Mouse (Mus musculus): ENCODE data around the gene Tbx2. TPM values are rescaled to one million over a fixed set of nuclear protein-coding genes. Genes with fewer than 3 reads are reported as not detected.

Tbx2 gene
- polyA plus RNA-seq, 1 experiment from 2014 or later = 4.0 TPM

DNA sequence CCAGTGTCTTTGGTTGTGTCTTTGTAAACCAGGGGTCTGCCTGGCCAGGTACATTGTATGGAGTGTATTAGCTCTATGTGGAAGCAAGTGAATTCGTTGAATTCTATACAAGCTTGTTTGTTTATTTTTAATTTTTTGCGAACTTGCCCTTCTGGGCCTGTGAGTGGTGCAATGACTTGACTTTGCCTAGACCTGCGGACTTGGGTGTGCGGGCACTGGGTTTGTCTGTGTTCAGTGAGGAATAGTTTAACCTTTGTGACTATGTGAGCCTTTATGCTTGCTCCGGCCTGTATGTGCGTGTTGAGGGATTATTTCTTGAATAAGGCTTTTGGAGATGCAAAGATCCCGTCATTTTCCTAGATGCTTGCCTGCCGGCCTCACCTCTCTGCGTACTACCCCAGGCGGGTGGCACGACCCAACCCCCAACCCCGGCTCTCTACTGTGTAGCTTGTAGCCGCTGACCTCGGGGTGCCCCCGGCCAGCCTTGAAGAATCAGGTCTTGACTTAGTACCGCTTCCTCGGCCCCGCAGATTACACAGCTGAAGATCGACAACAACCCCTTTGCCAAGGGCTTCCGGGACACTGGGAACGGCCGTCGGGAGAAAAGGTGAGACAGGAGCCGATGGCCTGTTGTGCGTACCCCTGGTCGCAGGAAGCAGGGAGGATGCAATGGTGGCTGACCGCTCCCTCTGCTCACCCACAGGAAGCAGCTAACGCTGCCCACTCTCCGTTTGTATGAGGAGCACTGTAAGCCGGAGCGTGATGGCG lies 4.4 kb downstream of the Tbx2 start:
- Histone ChIP-seq H3K36me3 (ENCODE audit: control insufficient read depth, insufficient read depth, low read length) (no peaks in the 10 kb centered on the region), H3K27me3 (ENCODE audit: control insufficient read depth, insufficient read depth, low read length) (peaks cover 87% of the 10 kb centered on the region), H3K4me3 (ENCODE audit: control insufficient read depth in 1 of 2, insufficient read depth in 1 of 2, low read depth in 1 of 2, low read length in 2 of 2) (peak overlapping the region; percentile 21 to 41), H3K4me1 (ENCODE audit: control insufficient read depth in 2 of 2, insufficient read depth in 2 of 2, low read length in 2 of 2) (peaks cover 5 to 29% of the 10 kb centered on the region in 2 experiments; a peak in 3 of 4 replicates), H3K9ac (ENCODE audit: low read length) (peak overlapping the region; percentile 68), H3K9me3 (ENCODE audit: control insufficient read depth, low read length) (no peaks in the 10 kb centered on the region), H3K27ac (replicated peaks in 1 of 2; ENCODE audit: control insufficient read depth in 1 of 2, insufficient read depth in 1 of 2, low read depth in 2 of 2, low read length in 2 of 2) (no peak overlapping the region), H3K4me2 (ENCODE audit: low read length) (peak overlapping the region; percentile 71)
- 15% methylated on average over 32 of the region's 32 CpGs for WGBS
- no peak for ATAC-seq (ENCODE audit: insufficient number of reproducible peaks, insufficient read depth, low FRiP score, low read depth)

DNA sequence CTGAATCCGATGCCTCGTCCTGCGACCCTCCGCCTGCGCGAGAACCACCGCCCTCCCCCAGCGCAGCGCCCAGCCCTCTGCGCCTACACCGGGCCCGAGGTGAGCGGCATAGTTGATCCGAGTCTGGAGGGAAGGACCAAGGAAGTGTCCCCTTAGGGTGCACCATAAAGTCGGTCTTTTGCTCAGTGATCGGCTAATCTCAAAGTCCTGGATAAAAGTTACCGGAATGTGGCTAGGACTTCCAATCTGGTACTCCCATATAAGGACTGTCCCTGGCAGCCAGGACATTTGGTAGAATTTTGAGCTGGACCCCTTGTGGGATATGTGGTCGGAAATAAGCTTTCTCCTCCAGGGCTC lies 4.9 kb downstream of the Tbx2 start:
- no peak for ATAC-seq (ENCODE audit: insufficient number of reproducible peaks, insufficient read depth, low FRiP score, low read depth)
- peak overlapping the region; percentile 71 for H3K4me2 ChIP-seq (ENCODE audit: low read length)
- H3K27ac ChIP-seq (replicated peaks in 1 of 2; ENCODE audit: control insufficient read depth in 1 of 2, insufficient read depth in 1 of 2, low read depth in 2 of 2, low read length in 2 of 2) = no peak overlapping the region
- peaks cover 7 to 27% of the 10 kb centered on the region in 2 experiments; a peak in 3 of 4 replicates for H3K4me1 ChIP-seq (ENCODE audit: control insufficient read depth in 2 of 2, insufficient read depth in 2 of 2, low read length in 2 of 2)
- H3K9me3 ChIP-seq (ENCODE audit: control insufficient read depth, low read length) = no peaks in the 10 kb centered on the region
- WGBS = 3% methylated on average over 18 of the region's 18 CpGs
- H3K4me3 ChIP-seq (ENCODE audit: control insufficient read depth in 1 of 2, insufficient read depth in 1 of 2, low read depth in 1 of 2, low read length in 2 of 2) = peak overlapping the region; percentile 35 to 41
- H3K9ac ChIP-seq (ENCODE audit: low read length) = peak overlapping the region; percentile 68
- peaks cover 84% of the 10 kb centered on the region for H3K27me3 ChIP-seq (ENCODE audit: control insufficient read depth, insufficient read depth, low read length)
- no peaks in the 10 kb centered on the region for H3K36me3 ChIP-seq (ENCODE audit: control insufficient read depth, insufficient read depth, low read length)

DNA sequence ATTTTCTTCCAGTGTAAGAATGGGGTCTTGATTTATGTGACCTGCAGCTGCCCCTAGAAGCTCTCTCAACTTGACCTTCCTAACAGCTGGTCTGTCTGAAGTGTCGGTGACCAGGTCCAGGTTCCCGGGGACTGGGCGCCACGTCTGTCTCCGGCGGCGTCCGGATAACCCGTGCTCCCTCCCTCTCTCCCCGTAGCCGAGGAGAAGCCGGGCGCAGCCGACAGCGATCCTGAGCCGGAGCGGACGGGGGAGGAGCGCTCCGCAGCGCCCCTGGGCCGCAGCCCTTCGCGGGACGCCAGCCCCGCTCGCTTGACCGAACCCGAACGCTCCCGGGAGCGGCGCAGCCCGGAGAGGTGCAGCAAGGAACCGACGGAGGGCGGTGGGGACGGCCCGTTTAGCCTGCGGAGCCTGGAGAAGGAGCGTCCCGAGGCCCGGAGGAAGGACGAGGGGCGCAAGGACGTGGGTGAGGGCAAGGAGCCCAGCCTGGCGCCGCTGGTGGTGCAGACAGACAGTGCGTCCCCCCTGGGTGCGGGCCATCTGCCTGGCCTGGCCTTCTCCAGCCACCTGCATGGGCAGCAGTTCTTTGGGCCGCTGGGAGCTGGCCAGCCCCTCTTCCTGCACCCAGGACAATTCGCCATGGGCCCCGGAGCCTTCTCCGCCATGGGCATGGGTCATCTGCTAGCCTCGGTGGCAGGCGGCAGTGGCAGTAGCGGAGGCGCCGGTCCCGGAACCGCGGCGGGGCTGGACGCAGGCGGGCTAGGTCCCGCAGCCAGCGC lies 5.5 kb downstream of the Tbx2 start:
- Histone ChIP-seq H3K9ac (ENCODE audit: low read length) (peak overlapping the region; percentile 68), H3K9me3 (ENCODE audit: control insufficient read depth, low read length) (no peaks in the 10 kb centered on the region), H3K27ac (replicated peaks in 1 of 2; ENCODE audit: control insufficient read depth in 1 of 2, insufficient read depth in 1 of 2, low read depth in 2 of 2, low read length in 2 of 2) (0 out of 4 replicates have a peak overlapping the region, but pooled peaks of 1 of the 2 experiments have one; percentile 9), H3K4me1 (ENCODE audit: control insufficient read depth in 2 of 2, insufficient read depth in 2 of 2, low read length in 2 of 2) (peaks cover 12 to 30% of the 10 kb centered on the region in 2 experiments), H3K27me3 (ENCODE audit: control insufficient read depth, insufficient read depth, low read length) (peaks cover 84% of the 10 kb centered on the region), H3K4me3 (ENCODE audit: control insufficient read depth in 1 of 2, insufficient read depth in 1 of 2, low read depth in 1 of 2, low read length in 2 of 2) (peak overlapping the region; percentile 35 to 41), H3K36me3 (ENCODE audit: control insufficient read depth, insufficient read depth, low read length) (no peaks in the 10 kb centered on the region), H3K4me2 (ENCODE audit: low read length) (peak overlapping the region; percentile 71)
- 2% methylated on average over 60 of the region's 67 CpGs for WGBS
- no peak for ATAC-seq (ENCODE audit: insufficient number of reproducible peaks, insufficient read depth, low FRiP score, low read depth)

DNA sequence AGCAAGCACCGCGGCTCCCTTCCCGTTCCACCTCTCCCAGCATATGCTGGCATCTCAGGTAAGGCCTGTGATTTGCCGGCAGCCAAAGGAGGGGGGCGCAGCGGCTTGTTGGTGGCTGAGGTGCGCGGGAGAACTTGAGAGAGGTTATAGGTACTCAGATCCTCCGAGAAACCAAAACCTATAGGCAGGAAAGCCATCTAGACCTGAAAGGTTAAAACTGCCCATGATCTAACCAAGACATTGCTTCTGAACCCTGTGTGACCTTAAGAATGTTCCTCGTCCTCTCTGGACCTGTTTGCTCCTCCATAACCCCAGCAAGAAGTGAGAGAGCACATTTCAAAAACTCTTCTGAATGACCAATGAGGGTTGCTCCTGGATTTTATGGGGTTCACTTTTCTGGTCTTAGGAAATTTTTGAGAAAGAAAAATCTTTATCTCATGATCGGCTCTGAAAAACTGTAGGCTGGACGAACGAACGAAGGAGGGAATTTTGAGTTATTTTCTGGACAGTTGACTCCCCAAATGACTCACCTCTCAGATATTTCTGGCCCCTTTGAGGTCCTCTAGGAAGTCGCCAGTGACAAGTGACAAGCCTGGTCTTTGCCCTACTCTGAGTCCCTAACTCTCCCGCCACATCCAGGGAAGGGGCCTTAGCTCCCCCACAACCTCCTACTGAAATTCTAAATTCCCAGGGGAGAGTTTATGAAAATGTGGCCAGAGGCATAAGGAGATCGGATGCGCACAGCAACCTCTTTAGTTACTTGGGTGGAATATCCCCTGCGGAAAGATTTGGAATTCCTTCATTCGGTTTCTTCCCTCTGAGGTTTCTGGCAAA lies 6.3 kb downstream of the Tbx2 start:
- 23% methylated on average over 20 of the region's 20 CpGs for WGBS
- H3K9ac ChIP-seq (ENCODE audit: low read length) = peak overlapping the region; percentile 68
- no peak for ATAC-seq (ENCODE audit: insufficient number of reproducible peaks, insufficient read depth, low FRiP score, low read depth)
- 0 out of 4 replicates have a peak overlapping the region, but pooled peaks of 1 of the 2 experiments have one; percentile 9 for H3K27ac ChIP-seq (replicated peaks in 1 of 2; ENCODE audit: control insufficient read depth in 1 of 2, insufficient read depth in 1 of 2, low read depth in 2 of 2, low read length in 2 of 2)
- H3K4me2 ChIP-seq (ENCODE audit: low read length) = peak overlapping the region; percentile 71
- H3K4me3 ChIP-seq (ENCODE audit: control insufficient read depth in 1 of 2, insufficient read depth in 1 of 2, low read depth in 1 of 2, low read length in 2 of 2) = peak overlapping the region; percentile 35 to 41; a peak in 3 of 4 replicates
- no peaks in the 10 kb centered on the region for H3K36me3 ChIP-seq (ENCODE audit: control insufficient read depth, insufficient read depth, low read length)
- peaks cover 17 to 33% of the 10 kb centered on the region in 2 experiments for H3K4me1 ChIP-seq (ENCODE audit: control insufficient read depth in 2 of 2, insufficient read depth in 2 of 2, low read length in 2 of 2)
- H3K27me3 ChIP-seq (ENCODE audit: control insufficient read depth, insufficient read depth, low read length) = peaks cover 85% of the 10 kb centered on the region
- no peaks in the 10 kb centered on the region for H3K9me3 ChIP-seq (ENCODE audit: control insufficient read depth, low read length)

DNA sequence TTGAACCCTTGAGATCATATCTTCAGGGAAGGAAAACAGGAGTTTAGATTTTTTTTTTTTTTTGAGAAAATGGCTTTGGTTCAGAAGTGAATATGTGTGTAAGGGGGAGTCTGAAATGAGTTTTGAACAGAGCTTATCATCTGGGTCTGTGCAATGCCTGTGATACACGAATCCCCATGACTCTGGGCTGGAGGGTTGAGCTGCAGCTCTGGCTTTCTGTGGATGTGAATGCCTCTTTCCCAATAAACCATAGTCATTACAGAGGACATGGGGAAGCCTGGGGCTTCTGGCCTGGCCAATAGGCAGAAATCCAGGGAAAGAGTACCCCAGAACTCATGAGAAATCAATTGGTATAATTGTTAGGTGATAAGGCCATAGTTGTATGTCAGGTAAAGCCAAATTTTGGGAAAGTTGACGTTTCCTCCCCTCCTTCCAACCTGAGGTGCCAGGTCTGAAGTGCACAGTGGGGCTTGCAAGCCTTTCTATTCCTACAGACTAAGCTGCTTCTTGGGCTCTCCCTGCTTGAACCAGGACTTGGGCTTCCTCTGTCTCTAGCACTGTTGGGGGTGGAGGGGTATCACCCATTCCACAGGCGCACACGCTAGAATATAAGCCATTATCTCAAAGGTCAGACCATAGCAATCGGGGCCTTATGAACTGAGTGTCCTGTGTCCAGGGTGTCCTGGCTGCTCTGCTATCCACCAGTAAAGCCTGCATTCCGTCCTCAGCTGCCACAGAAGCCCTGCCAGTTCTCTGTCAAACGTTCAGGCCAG lies 7.1 kb downstream of the Tbx2 start:
- H3K27ac ChIP-seq (replicated peaks in 1 of 2; ENCODE audit: control insufficient read depth in 1 of 2, insufficient read depth in 1 of 2, low read depth in 2 of 2, low read length in 2 of 2) = no peak overlapping the region
- no peak for ATAC-seq (ENCODE audit: insufficient number of reproducible peaks, insufficient read depth, low FRiP score, low read depth)

DNA sequence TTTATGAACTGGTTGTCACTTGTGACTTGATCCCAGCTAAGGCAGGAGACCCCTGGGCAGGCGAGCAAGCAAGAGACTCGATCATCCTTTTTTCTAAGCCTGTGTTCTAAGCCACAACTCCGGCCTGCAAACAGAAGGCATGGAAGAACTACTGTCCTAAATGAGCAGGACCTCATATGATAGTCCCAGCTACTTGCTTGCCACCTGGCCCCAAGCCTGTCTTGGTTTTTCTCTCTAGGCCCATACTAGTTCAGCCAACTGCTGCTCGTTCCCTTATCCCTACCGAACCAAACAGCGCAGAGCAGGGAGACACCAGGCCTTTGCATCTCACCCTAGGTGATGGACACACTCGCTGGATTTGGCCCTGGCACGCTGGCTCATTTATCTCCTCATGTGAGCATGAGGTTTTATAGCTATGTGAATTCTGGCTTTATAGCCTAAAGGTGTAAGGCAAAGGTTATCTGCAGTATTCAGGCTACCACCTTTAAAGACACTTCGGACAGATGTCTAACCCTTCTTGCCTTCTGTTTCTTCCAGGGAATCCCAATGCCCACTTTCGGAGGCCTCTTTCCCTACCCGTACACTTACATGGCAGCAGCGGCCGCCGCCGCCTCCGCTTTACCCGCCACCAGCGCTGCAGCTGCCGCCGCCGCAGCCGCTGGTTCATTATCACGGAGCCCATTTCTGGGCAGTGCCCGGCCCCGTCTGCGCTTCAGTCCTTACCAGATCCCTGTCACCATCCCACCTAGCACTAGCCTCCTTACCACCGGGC lies 7.9 kb downstream of the Tbx2 start:
- WGBS = 31% methylated on average over 27 of the region's 27 CpGs
- no peaks in the 10 kb centered on the region for H3K36me3 ChIP-seq (ENCODE audit: control insufficient read depth, insufficient read depth, low read length)
- ATAC-seq (ENCODE audit: insufficient number of reproducible peaks, insufficient read depth, low FRiP score, low read depth) = no peak
- peak overlapping the region; percentile 47 for H3K9ac ChIP-seq (ENCODE audit: low read length)
- no peaks in the 10 kb centered on the region for H3K9me3 ChIP-seq (ENCODE audit: control insufficient read depth, low read length)
- H3K27me3 ChIP-seq (ENCODE audit: control insufficient read depth, insufficient read depth, low read length) = peaks cover 74% of the 10 kb centered on the region
- peak overlapping the region in 1 of 2 experiments; percentile 19; a peak in 3 of 4 replicates for H3K4me3 ChIP-seq (ENCODE audit: control insufficient read depth in 1 of 2, insufficient read depth in 1 of 2, low read depth in 1 of 2, low read length in 2 of 2)
- peaks cover 20 to 36% of the 10 kb centered on the region in 2 experiments for H3K4me1 ChIP-seq (ENCODE audit: control insufficient read depth in 2 of 2, insufficient read depth in 2 of 2, low read length in 2 of 2)
- H3K27ac ChIP-seq (replicated peaks in 1 of 2; ENCODE audit: control insufficient read depth in 1 of 2, insufficient read depth in 1 of 2, low read depth in 2 of 2, low read length in 2 of 2) = no peak overlapping the region
- peak overlapping the region; percentile 42 for H3K4me2 ChIP-seq (ENCODE audit: low read length)

More for the DNA sequence above, 7.1 kb downstream of the Tbx2 start:
- Histone ChIP-seq H3K4me1 (ENCODE audit: control insufficient read depth in 2 of 2, insufficient read depth in 2 of 2, low read length in 2 of 2) (peaks cover 20 to 36% of the 10 kb centered on the region in 2 experiments), H3K4me2 (ENCODE audit: low read length) (no peak overlapping the region), H3K9ac (ENCODE audit: low read length) (no peak overlapping the region), H3K36me3 (ENCODE audit: control insufficient read depth, insufficient read depth, low read length) (no peaks in the 10 kb centered on the region), H3K4me3 (ENCODE audit: control insufficient read depth in 1 of 2, insufficient read depth in 1 of 2, low read depth in 1 of 2, low read length in 2 of 2) (no peak overlapping the region), H3K27me3 (ENCODE audit: control insufficient read depth, insufficient read depth, low read length) (peaks cover 77% of the 10 kb centered on the region), H3K9me3 (ENCODE audit: control insufficient read depth, low read length) (no peaks in the 10 kb centered on the region)
- WGBS = 40% methylated on average over 7 of the region's 7 CpGs

Measured in heart, embryonic 14.5 days (tissue).